Mouse (Mus musculus) frontal cortex, postnatal 25 days (tissue): ENCODE data around the gene Cdca5.
"Not testable (repeated sequence)": the region's sequence is repeated elsewhere in the genome, so short reads cannot be mapped to it uniquely, and the experiment has no call there.

ENCODE experiments used
- DNase-seq, 2 experiments: peaks; one replicate each; pipeline ENCODE4 v3.0.0; 2022; ENCODE audit warnings: low spot score in 2 of 2

The Cdca5 gene

DNA sequence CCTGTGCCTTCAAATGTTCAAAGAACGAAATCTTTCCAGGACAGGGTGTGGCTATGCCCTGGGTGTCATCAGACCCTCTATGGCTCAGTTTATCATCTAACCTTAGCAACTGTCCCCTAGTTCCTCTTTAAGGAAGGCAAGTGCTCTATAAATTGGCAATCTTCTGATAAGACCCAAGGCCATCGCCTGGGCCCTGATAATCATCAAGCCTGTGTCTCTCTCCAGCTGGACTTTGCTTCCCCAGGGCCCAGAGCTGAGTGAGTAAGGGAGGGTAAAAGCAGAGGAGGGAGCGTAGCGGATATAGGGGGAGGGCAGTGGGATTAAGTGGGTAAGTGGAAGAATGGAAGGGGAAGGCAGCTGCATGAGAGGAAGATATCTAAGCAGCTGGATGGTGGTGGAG is 19.7 kb downstream of the Cdca5 start:
- no peak for DNase-seq

DNA sequence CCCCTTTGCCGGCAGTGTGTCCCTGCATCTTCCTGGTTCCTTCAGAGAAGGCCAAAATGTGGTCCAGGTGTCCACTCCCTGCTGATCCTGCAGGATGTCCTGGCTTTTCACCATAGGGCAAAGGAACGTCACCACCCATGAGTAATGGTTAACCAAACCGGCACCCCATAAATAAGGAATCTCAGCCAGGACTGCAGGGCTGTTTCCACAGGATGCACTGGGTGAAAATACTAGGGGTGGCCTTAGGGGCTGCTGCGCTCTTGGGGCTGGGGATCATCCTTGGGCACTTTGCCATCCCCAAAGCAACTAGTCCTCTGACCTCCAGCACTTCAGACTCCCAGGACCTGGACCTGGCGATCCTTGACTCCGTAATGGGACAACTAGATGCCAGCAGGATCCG is 20.8 kb downstream of the Cdca5 start, which contains the start of gene Naaladl1:
Naaladl1 (plus strand) TSS at position 197 of the 400 bp plus-strand sequence.
- no peak for DNase-seq

DNA sequence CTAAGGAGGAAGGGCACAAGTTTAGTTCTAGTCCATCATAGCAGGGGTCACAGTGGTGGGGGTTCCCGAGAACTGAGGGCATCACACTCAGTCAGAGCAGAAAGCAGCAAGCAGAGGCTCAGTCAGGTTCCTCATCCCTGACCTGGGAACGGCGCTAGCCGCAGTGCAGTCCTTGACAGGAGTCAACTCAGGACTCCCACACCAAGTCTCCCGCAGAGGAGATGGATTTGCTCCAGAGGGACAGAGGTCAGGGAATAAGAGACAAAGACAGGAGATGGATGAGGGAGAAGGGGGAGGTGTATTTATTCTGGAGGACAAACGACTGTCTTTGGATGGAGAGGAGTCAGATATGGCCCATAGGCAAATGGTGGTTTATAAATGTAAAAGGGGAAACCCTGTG is 28.3 kb downstream of the Cdca5 start:
- no peak for DNase-seq

DNA sequence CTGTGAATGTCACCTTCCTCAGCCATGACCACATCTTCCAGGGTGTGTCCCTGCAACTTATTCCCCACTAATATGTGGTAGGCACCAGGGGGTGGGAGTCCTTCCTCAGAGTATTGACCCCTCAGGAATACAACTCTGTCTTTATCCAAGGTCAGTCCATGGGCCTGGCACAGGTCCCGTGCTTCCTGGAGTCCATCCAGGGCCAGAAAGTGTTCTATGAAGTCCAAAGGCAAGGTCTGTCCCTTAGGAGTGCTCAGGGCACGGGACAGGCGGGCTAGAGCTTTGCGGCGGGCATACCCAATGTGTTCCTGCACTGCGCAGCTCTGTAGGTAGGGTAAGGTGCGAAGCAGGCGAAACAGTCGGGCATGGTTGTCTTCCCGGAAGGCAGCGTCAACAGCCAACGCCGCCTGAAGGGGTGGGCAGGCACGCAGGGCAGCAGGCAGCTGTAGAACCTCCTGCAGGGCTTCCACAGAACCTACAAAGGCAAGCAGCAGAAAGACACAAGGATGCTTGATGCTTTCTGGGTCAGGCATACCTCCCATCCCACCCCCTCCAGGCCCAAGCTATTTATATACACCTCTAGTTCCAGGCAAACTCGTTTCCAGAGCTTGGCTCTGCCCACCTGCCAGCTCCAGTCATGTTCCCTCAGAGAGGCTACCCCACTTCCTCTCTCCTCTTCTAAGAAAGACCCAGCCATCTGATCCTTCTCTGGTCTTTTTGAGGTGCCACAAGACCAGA is 31.5 kb downstream of the Cdca5 start:
- DNase-seq, result no peak

DNA sequence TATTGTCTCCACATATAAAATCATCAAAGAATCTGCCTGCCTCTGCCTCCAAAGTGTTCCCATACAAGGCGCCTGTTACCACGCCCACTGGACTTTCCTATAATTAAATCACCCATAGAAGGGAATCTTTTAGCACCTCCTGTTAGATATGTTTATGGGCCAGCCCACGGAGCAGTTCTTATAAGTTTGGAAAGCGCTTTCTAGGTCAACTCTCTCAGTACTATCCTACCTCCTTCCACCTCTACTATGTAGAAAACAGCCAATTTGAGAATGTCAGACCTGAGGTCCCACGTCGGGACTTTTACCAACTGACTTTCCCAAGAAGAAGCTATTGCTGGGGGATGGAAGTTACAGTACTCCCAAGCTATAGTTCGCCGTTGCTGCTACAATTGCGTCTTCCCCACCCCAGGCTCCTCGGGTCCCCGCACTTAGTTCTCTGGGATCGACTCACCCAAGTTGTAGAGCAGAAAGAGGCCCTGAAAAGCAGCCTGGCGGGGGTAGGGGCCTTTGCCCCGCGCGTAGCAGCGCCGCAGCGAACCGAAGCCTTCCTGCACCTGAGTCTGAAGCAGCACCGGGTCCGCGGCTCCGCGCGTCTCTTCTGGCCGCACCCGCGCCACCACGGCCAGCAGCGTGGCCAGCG is 32.7 kb downstream of the Cdca5 start:
- DNase-seq, result no peak

DNA sequence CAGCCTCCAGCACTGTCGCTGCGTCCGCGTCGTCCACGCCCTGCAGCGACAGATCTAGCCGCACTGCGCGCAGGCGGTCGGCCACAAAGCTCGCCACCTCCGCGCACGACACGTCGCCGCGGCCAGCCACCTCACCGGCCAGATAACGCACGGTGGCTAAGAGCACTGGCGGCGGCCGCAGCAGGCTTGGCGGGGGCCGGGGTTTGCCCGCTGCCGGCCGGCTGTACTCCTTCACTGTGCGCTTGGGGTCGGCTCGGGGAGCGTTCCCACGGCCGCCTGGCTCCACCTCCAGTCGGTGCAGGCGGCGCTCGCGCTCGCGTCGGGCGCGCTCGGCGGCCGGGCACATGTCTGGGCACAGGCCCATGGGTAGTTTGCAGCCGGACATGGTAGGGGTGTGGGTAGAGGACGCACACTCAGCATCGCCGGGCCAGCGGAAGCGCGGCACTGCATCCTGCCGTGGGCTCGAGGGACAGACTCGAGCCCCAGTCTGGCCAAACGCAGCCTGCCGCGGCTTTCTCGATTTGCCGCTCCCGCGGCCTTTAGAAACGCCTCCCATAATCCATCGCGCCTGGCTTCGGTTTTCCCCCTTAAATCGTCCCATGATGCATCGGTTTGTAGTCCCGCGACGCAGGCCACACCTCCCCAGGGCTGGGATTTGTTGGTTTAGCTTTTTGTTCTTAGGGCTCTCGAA is 33.3 kb downstream of the Cdca5 start, which contains the start of gene Sac3d1:
Sac3d1 (minus strand) TSS at position 665 of the 691 bp plus-strand sequence.
- DNase-seq, result peak; percentile 79 to 82

DNA sequence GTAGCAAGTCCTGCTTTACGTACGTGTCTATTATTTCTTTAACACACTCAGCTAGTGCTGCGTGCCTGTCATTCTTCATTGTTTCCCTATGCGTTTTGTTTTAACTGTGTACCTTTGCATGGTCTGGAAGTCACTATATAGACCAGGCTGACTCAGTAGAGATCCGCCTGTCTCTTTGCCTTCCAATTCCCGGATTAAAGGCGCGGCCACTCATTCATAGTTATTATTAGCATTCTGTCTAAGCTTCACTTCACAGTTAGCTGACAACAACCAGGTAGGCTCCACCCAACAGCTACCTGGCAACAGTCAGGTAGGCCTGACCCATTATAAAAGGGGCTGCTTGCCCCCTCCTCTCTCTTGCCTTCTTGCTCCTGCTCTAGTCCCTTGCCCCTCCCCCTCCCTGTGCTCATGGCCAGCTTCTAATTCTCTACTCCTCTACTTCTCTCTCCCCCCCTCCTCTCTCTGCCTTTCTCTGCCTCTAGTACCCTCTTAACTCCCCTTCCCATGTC is 33.9 kb downstream of the Cdca5 start:
- no peak for DNase-seq

DNA sequence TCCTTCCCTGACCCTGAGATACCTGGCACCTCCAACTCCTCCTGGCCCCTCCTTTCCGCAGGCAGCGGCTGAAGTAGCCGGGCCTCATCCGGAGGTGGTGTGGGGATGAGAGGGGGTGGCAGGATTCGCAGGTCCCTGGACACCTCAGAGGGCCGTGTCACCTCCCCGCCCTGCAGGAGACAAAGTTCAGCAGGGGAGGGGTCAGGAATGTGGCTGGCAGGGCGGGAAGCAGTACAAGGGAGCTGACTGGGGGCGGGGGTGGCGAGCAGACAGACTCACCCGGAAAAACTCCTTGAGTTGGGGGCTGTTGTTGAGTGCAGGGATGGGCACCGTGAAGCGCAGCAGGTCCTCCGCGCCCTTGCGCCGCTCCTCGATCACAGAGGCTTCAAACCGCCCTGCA is 37.0 kb downstream of the Cdca5 start:
- no peak for DNase-seq

DNA sequence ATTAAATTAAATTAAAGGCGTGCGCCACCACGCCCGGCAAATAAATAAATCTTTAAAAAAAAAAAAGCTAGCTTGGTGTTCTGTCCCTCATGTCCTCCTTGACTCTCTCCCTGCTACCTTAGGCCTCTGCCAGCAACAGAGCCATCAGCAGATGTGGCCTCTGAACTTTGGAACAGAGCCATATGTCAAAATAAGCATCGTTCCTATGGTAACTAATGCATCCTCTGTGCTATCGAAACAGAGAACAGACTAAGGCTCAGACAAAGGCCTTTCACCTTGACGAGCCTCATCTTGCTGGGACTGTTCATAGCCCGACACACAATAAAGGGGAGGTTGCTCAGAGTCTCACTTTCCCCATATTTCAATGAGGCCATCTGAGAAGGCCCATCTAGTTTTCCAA is 38.5 kb downstream of the Cdca5 start:
- DNase-seq, result no peak

DNA sequence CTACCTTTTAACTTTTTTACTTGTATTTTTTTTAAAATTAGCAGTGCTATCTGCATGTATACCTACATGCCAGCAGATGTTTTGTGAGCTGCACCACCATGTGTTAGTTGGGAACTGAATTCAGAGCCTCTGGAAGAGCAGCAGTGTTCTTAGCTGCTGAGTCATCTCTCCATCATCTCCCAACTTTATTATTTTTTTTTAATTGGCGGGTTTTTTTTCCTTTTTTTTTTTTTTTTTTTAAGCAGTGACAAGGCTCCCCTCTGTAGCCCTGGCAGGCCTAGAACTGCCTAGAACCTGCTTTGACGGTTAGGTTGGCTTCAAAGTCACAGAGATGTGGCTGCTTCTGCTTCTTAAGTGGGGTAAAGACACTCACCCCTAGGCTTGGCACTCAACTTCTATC is 40.1 kb downstream of the Cdca5 start:
- no peak for DNase-seq

DNA sequence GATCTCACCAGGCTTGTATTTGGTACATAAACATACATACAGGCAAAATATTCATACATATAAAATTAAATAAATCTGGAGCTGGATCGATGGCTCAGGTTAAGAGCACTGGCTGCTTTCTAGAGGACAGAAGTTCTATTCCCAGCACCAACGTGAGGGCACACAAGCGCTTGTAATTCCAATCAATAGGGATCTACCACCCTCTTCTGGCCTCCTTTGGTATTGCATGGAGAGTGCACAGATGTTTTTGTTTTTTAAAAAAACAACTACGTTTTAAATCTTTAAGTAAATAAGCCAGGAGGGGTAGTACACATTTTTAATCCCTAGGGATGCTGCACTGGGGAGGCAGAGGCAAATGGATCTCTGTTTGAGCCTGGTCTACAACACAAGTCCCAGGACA is 41.5 kb downstream of the Cdca5 start:
- DNase-seq, result no peak

DNA sequence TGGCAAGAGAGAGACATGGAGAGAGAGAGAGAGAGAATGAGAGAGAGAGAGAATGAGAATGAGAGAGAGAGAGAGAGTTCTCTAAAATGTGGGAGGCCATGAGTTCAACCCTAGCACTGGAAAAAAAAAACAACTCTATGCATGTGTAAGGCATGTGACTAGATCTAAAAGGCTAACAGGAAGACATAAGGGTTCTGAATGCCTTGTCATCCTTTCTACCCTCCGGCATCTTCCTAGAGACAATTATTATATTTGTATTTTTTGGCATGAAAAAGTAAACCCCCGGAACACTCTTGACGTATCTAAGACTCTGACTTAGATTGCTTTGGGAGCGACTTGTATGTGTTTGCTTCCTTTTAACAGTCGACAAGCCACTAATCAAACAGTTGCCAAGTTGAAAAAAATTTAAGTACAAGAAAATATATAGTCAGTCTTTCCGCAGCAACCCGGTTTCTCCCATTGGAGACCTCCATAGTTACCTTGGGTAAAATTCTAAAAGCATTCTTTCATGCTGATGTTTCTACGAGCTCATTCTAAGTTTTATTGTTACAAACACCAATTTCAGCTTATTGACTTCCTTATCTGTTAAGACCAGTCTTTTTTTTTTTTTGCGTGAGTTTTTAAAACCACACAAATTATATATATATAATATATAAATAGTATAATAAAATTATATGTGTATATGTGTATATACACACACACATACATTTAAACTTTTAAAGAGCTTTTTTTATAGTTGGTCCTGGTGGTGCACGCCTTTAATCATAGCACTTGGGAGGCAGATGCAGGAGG is 42.2 kb downstream of the Cdca5 start:
- no peak for DNase-seq

DNA sequence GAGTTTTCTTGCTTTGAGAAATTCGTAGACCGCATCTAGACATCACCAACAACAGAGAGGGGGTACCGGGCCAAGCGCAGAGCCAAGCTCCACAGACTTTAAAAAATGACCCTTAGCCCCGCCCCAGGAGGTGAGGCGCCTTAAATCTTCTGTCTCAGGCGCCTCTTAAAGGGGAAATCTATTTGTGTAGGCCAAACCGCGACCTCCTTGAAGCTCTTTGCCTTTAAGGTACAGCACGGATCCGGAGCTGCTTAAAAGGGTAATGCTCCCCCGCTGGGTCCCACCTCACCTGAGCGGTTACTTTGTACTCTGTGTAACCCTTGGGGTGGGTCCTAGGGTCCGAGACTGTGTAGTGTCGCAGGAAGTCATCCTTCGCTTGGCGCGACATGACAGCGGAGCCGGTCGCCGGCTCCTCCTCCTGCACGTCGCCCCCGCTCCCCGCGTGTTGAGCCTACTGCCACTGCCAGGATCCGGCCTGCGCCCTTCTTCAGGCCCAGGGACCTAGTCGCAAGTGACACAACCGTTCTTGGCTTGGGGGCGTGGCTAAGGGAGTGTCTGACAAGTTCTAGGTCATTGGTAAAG is 43.1 kb downstream of the Cdca5 start, which contains the start of gene Snx15:
Snx15 (minus strand) TSS at position 545 of the 582 bp plus-strand sequence.
- DNase-seq, result peak; percentile 88 to 91

DNA sequence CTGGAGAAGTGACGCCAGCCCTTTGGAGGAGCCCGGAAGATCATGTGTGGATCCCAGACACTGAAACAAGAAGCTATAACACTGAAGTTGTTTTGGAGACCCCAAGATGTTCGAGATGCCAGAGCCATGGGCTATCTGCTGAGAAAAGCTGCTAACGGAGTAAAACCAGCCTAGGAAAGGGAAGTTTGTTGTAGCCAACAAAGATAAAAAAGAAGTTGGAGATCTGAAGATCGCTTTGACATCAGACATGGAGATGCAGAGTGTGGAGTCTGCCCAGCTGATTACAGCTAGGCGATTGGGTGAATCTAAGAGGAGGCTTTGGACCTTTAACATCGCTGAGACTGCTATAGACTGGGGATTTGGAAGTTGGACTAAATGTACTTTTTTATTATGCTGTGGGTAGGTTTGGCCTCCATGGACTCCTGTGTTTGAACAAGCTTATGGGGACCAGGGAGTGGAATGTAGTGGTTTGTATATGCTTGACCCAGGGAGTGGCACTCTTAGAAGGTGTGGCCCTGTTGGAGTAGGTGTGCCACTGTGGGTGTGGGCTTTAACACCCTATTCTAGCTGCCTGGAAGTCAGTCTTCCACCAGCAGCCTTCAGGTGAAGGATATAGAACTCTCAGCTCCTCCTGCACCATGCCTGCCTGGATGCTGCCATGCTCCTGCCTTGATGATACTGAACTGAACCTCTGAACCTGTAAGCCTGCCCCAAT is 45.8 kb downstream of the Cdca5 start:
- not testable (repeated sequence) for DNase-seq

DNA sequence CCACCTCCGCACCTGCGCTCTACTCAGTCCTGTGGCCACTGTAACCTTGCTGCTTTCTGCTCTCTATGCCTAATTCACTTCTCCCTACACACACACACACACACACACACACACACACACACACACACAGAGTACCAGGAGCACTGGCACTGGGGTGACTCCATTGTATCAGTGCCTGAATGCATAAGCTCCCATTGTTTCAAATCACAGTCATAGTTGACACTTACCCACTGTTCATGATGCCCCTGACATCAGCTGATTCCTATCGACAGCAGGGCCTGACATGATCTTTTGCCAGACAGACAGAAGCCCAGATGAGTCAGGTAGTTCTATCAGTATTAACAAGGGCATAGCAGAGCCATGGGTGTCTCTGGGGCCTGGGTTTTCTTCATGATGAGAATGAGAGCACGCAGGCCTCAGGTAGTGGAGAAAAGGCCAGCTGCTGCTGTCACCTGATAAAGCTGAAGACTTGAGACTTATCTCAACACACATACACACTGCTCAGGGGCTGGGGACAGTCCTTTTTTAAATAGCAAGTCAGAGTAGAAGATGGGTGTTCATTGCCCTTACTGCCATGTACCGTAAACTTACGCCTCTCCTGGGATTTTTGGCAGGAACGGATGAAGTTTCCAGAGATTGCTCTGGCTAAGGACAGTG is 47.5 kb downstream of the Cdca5 start:
- DNase-seq, result no peak

DNA sequence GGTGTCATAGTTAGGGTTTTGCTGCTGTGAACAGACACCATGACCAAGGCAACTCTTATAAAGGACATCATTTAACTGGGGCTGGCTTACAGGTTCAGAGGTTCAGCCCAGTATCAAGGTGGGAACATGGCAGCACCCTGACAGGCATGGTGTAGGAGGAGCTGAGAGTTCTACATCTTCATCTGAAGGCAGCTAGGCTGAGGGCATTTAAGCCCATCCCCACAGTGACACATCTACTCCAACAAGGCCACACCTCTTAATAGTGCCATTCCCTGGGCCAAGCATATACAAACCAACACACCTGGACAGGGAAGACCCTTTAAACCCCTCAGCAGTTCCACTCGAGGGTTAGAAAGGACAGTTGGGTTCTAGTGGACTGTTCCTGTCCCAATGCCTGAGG is 48.4 kb downstream of the Cdca5 start:
- DNase-seq, result not testable (repeated sequence)

DNA sequence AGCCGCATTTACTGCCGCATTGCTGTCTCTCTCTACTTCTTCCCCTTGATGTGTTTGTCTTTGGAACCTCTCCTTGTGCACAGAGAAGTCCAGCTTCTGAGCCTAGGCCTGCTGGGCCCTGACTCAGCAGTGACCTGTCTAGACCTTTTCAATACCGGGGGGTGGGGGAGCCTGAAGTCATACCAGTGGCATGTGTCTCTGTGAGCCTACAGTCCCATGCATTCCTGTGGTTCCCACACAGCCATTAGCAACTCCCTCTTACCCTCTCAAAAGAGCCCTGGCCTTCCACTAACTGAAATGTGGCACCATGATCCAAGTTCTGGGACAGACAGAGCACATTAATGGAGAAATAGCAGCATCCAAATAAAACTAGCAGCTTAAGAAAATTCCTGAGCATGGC is 51.6 kb downstream of the Cdca5 start:
- DNase-seq, result no peak

DNA sequence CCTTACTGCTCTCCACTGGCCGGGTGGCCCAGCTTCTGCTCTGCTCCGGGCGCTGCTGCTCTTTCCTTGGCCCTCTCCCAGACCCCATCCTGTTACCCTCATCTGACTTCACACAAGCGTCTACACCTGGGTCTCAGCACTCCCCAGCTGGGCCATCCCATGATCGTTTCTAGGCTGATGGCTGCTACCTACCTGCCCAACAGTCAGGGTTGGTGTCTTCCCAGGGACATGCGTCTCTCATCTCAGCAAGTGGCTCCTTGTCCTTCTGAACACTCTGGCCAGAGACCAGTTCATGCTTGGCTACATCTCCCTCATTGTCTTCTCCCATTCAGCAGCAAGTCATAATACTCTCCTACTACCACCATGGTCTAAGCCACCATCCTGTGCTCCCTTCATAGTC is 54.9 kb downstream of the Cdca5 start:
- DNase-seq, result no peak

DNA sequence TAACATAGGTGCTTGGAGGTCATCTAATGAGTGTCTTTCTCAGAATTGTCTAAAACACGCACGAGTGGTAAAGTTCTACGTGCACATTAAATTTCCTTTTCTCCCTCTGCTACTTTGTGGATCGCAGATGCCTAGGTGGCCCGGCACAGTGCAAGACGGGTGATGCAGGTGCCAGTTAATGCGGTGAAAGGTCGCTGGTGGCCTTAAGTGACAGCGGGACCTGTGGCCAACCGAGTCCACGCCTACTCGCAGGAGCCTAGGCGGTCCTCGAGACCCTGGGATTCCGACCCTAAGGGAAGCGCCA is 55.5 kb downstream of the Cdca5 start:
- DNase-seq, result no peak

DNA sequence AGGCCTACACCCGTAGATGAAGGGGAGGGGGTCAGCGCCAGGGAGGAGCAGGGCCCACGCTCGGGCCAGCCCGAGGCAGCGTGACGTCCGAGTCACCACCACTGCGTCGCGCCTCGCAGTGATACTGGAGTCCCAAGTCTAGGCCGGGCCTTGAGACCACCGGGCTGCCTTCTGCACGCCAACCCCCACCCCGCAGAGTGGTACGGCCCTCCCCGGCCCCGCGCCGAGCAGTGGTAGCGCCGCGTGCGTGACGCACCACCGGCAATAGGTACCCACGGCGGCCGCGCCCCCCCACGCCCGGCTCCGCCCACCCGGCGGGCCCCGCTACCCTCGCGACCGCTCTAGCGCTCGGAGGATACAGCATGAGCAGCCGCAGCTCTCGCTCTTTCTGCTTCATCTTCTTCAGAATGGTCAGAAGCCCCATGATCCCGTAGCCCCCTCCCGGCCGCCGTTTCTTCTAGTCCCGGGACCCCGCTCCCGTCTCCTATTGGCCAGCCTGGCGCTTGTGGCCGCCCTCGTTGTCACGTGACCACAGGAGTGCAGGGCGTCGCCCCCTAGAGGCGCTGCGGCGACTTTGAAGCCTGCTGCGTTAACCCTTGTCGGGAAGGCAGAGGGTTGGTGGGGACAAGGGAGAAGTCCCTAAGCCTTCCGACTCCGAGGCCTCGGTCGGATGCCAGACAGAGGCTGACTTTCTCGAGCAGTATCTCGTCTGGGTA is 56.1 kb downstream of the Cdca5 start, which contains the start of gene Batf2:
Batf2 (plus strand) TSS at position 306 of the 716 bp plus-strand sequence.
- peak; percentile 88 to 90 for DNase-seq
